Mouse (Mus musculus): Measurements from ENCODE around the gene Trmt5. TPM values are rescaled to one million over a fixed set of nuclear protein-coding genes. Genes with fewer than 3 reads are reported as not detected.
A peak's percentile ranks its signal among the peaks of the same experiment; 100 is the strongest.

The Trmt5 gene
- polyA plus RNA-seq, 1 experiment from 2014 or later = 17.1 TPM

GRCm38 (mm10) chr12:73269933-73270332 lies 16.6 kb downstream of the Trmt5 start:
- no peak overlapping the region for H3K4me3 ChIP-seq (replicated peaks)
- H3K4me1 ChIP-seq = no peaks in the 10 kb centered on the region
- H3K4me2 ChIP-seq (replicated peaks) = no peak overlapping the region
- H3K27ac ChIP-seq (replicated peaks) = no peak overlapping the region
- no peak for ATAC-seq (ENCODE audit: insufficient number of reproducible peaks, low FRiP score, low TSS enrichment, low read depth)
- WGBS = 51% methylated on average over 4 of the region's 4 CpGs
- H3K9me3 ChIP-seq (replicated peaks) = no peaks in the 10 kb centered on the region
- H3K27me3 ChIP-seq = no peaks in the 10 kb centered on the region
- peaks cover 10% of the 10 kb centered on the region for H3K36me3 ChIP-seq
- H3K9ac ChIP-seq = no peak overlapping the region

GRCm38 (mm10) chr12:73269531-73269930 lies 17.0 kb downstream of the Trmt5 start:
- Histone ChIP-seq H3K27me3 (no peaks in the 10 kb centered on the region), H3K36me3 (peaks cover 6% of the 10 kb centered on the region; the same call in 1 of the 2 replicates), H3K27ac (replicated peaks) (no peak overlapping the region), H3K9ac (no peak overlapping the region), H3K4me1 (no peaks in the 10 kb centered on the region), H3K4me2 (replicated peaks) (no peak overlapping the region), H3K9me3 (replicated peaks) (no peaks in the 10 kb centered on the region), H3K4me3 (replicated peaks) (no peak overlapping the region)
- WGBS = 74% methylated on average over 3 of the region's 3 CpGs
- no peak for ATAC-seq (ENCODE audit: insufficient number of reproducible peaks, low FRiP score, low TSS enrichment, low read depth)

- no peak overlapping the region for H3K4me2 ChIP-seq (replicated peaks)
- no peak for ATAC-seq (ENCODE audit: insufficient number of reproducible peaks, low FRiP score, low TSS enrichment, low read depth)
- no peaks in the 10 kb centered on the region for H3K4me1 ChIP-seq
- 83% methylated on average over 1 of the region's 1 CpGs for WGBS
- no peaks in the 10 kb centered on the region for H3K36me3 ChIP-seq
- no peaks in the 10 kb centered on the region for H3K27me3 ChIP-seq
- H3K4me3 ChIP-seq (replicated peaks) = no peak overlapping the region
- H3K9ac ChIP-seq = no peak overlapping the region
- no peak overlapping the region for H3K27ac ChIP-seq (replicated peaks)
- H3K9me3 ChIP-seq (replicated peaks) = no peaks in the 10 kb centered on the region
Observed at GRCm38 (mm10) chr12:73268497-73268896, 18.0 kb downstream of the Trmt5 start.

- no peak for ATAC-seq (ENCODE audit: insufficient number of reproducible peaks, low FRiP score, low TSS enrichment, low read depth)
- Histone ChIP-seq H3K9me3 (replicated peaks) (no peaks in the 10 kb centered on the region), H3K4me1 (no peaks in the 10 kb centered on the region), H3K9ac (no peak overlapping the region), H3K4me2 (replicated peaks) (no peak overlapping the region), H3K4me3 (replicated peaks) (no peak overlapping the region), H3K36me3 (no peaks in the 10 kb centered on the region), H3K27ac (replicated peaks) (no peak overlapping the region), H3K27me3 (no peaks in the 10 kb centered on the region)
- WGBS = 79% methylated on average over 1 of the region's 1 CpGs
Observed at GRCm38 (mm10) chr12:73266597-73266996, 19.9 kb downstream of the Trmt5 start.

GRCm38 (mm10) chr12:73265381-73265978 lies 21.0 kb downstream of the Trmt5 start:
- H3K36me3 ChIP-seq = no peaks in the 10 kb centered on the region
- no peak for ATAC-seq (ENCODE audit: insufficient number of reproducible peaks, low FRiP score, low TSS enrichment, low read depth)
- H3K4me3 ChIP-seq (replicated peaks) = no peak overlapping the region
- H3K9me3 ChIP-seq (replicated peaks) = no peaks in the 10 kb centered on the region
- H3K27me3 ChIP-seq = no peaks in the 10 kb centered on the region
- 59% methylated on average over 3 of the region's 3 CpGs for WGBS
- H3K27ac ChIP-seq (replicated peaks) = no peak overlapping the region
- no peak overlapping the region for H3K4me2 ChIP-seq (replicated peaks)
- H3K4me1 ChIP-seq = no peaks in the 10 kb centered on the region
- H3K9ac ChIP-seq = no peak overlapping the region

GRCm38 (mm10) chr12:73260339-73260738 lies 26.2 kb downstream of the Trmt5 start:
- ATAC-seq (ENCODE audit: insufficient number of reproducible peaks, low FRiP score, low TSS enrichment, low read depth) = no peak

GRCm38 (mm10) chr12:73259269-73259668 lies 27.2 kb downstream of the Trmt5 start:
- H3K9ac ChIP-seq = no peak overlapping the region
- no peaks in the 10 kb centered on the region for H3K9me3 ChIP-seq (replicated peaks)
- H3K4me1 ChIP-seq = no peaks in the 10 kb centered on the region
- no peaks in the 10 kb centered on the region for H3K27me3 ChIP-seq
- H3K4me3 ChIP-seq (replicated peaks) = no peak overlapping the region
- no peak for ATAC-seq (ENCODE audit: insufficient number of reproducible peaks, low FRiP score, low TSS enrichment, low read depth)
- no peak overlapping the region for H3K4me2 ChIP-seq (replicated peaks)
- no peaks in the 10 kb centered on the region for H3K36me3 ChIP-seq
- peak overlapping the region; percentile 48; the same call in 1 of the 2 replicates for H3K27ac ChIP-seq (replicated peaks)
- 66% methylated on average over 6 of the region's 6 CpGs for WGBS

More at GRCm38 (mm10) chr12:73260339-73260738, 26.2 kb downstream of the Trmt5 start:
- Histone ChIP-seq H3K9ac (no peak overlapping the region), H3K4me3 (replicated peaks) (no peak overlapping the region), H3K27me3 (no peaks in the 10 kb centered on the region), H3K4me1 (no peaks in the 10 kb centered on the region), H3K27ac (replicated peaks) (no peak overlapping the region), H3K9me3 (replicated peaks) (no peaks in the 10 kb centered on the region), H3K4me2 (replicated peaks) (no peak overlapping the region), H3K36me3 (no peaks in the 10 kb centered on the region)
- 94% methylated on average over 1 of the region's 1 CpGs for WGBS

GRCm38 (mm10) chr12:73255006-73255405 lies 31.5 kb downstream of the Trmt5 start:
- H3K9me3 ChIP-seq (replicated peaks) = no peaks in the 10 kb centered on the region
- no peak overlapping the region for H3K4me3 ChIP-seq (replicated peaks)
- no peaks in the 10 kb centered on the region for H3K27me3 ChIP-seq
- 29% methylated on average over 2 of the region's 2 CpGs for WGBS
- no peak overlapping the region for H3K4me2 ChIP-seq (replicated peaks)
- ATAC-seq (ENCODE audit: insufficient number of reproducible peaks, low FRiP score, low TSS enrichment, low read depth) = no peak
- H3K9ac ChIP-seq = no peak overlapping the region
- no peaks in the 10 kb centered on the region for H3K4me1 ChIP-seq
- H3K36me3 ChIP-seq = no peaks in the 10 kb centered on the region
- H3K27ac ChIP-seq (replicated peaks) = peak overlapping the region; percentile 31; the same call in 1 of the 2 replicates

GRCm38 (mm10) chr12:73245687-73246086 lies 40.8 kb downstream of the Trmt5 start:
- WGBS = 50% methylated on average over 5 of the region's 5 CpGs
- Histone ChIP-seq H3K27ac (replicated peaks) (peak overlapping the region; percentile 48; the same call in 1 of the 2 replicates), H3K9me3 (replicated peaks) (no peaks in the 10 kb centered on the region), H3K4me1 (peaks cover 9% of the 10 kb centered on the region; the same call in 1 of the 2 replicates), H3K9ac (no peak overlapping the region), H3K4me2 (replicated peaks) (no peak overlapping the region), H3K36me3 (no peaks in the 10 kb centered on the region), H3K4me3 (replicated peaks) (no peak overlapping the region), H3K27me3 (no peaks in the 10 kb centered on the region)
- no peak for ATAC-seq (ENCODE audit: insufficient number of reproducible peaks, low FRiP score, low TSS enrichment, low read depth)

GRCm38 (mm10) chr12:73241960-73242359 lies 44.5 kb downstream of the Trmt5 start:
- Histone ChIP-seq H3K27me3 (no peaks in the 10 kb centered on the region), H3K4me2 (replicated peaks) (no peak overlapping the region), H3K9me3 (replicated peaks) (no peaks in the 10 kb centered on the region), H3K36me3 (no peaks in the 10 kb centered on the region), H3K27ac (replicated peaks) (no peak overlapping the region), H3K4me3 (replicated peaks) (no peak overlapping the region), H3K9ac (no peak overlapping the region), H3K4me1 (peaks cover 9% of the 10 kb centered on the region; the same call in 1 of the 2 replicates)
- peak; percentile 79 for ATAC-seq (ENCODE audit: insufficient number of reproducible peaks, low FRiP score, low TSS enrichment, low read depth)
- WGBS = 65% methylated on average over 10 of the region's 10 CpGs

GRCm38 (mm10) chr12:73232586-73232985 lies 53.9 kb downstream of the Trmt5 start:
- H3K4me1 ChIP-seq = peaks cover 3% of the 10 kb centered on the region; the same call in 1 of the 2 replicates
- H3K9ac ChIP-seq = no peak overlapping the region
- ATAC-seq (ENCODE audit: insufficient number of reproducible peaks, low FRiP score, low TSS enrichment, low read depth) = no peak
- H3K4me3 ChIP-seq (replicated peaks) = no peak overlapping the region
- no peaks in the 10 kb centered on the region for H3K36me3 ChIP-seq
- WGBS = 24% methylated on average over 2 of the region's 2 CpGs
- no peak overlapping the region for H3K4me2 ChIP-seq (replicated peaks)
- H3K27ac ChIP-seq (replicated peaks) = peak overlapping the region; percentile 55; the same call in 1 of the 2 replicates
- H3K9me3 ChIP-seq (replicated peaks) = no peaks in the 10 kb centered on the region
- no peaks in the 10 kb centered on the region for H3K27me3 ChIP-seq

- no peak for ATAC-seq (ENCODE audit: insufficient number of reproducible peaks, low FRiP score, low TSS enrichment, low read depth)
- Histone ChIP-seq H3K4me2 (replicated peaks) (no peak overlapping the region), H3K27ac (replicated peaks) (no peak overlapping the region), H3K36me3 (no peaks in the 10 kb centered on the region), H3K27me3 (no peaks in the 10 kb centered on the region), H3K9ac (no peak overlapping the region), H3K4me1 (peaks cover 3% of the 10 kb centered on the region; the same call in 1 of the 2 replicates), H3K4me3 (replicated peaks) (no peak overlapping the region), H3K9me3 (replicated peaks) (no peaks in the 10 kb centered on the region)
Observed at GRCm38 (mm10) chr12:73231552-73231951, 55.0 kb downstream of the Trmt5 start.

All from embryonic facial prominence, embryonic 15.5 days (tissue).